Mouse (Mus musculus) heart, adult 2 months (tissue): Measurements from ENCODE around the gene Gpr62. TPM values are rescaled to one million over a fixed set of nuclear protein-coding genes. Genes with fewer than 3 reads are reported as not detected.

ENCODE experiments used
- DNase-seq, 2 experiments: peaks; one replicate each; pipeline ENCODE4 v3.0.0; 2021
- H3K27ac ChIP-seq: fragments of 200-600 bp; 2 replicates; pipeline ENCODE4 v1.8.1; 2022
- H3K27me3 ChIP-seq: fragments of 200-500 bp; 2 replicates; pipeline ENCODE4 v1.6.1; 2012; ENCODE audit warnings: mild to moderate bottlenecking, low read length, inconsistent platforms, mixed read lengths; ENCODE audit not compliant: control insufficient read depth, insufficient read depth
- H3K36me3 ChIP-seq: fragments of 200-500 bp; 2 replicates; pipeline ENCODE4 v1.6.1; 2012; ENCODE audit warnings: low read length, inconsistent platforms; ENCODE audit not compliant: control insufficient read depth, insufficient read depth
- H3K4me1 ChIP-seq: fragments of 200-500 bp; 2 replicates; pipeline ENCODE4 v1.6.1; 2011; ENCODE audit warnings: low read length; ENCODE audit not compliant: control insufficient read depth, insufficient read depth
- H3K4me3 ChIP-seq: fragments of 200-600 bp; 2 replicates; pipeline ENCODE4 v1.8.1; 2022
- H3K79me2 ChIP-seq: fragments of 200-500 bp; replicated peaks from 2 replicates; pipeline ENCODE4 v1.6.1; 2012; ENCODE audit warnings: mild to moderate bottlenecking, inconsistent platforms, low read length, moderate library complexity, mixed read lengths; ENCODE audit not compliant: control insufficient read depth, insufficient read depth
- H3K9ac ChIP-seq: fragments of 200-500 bp; 2 replicates; pipeline ENCODE4 v1.6.1; 2012; ENCODE audit warnings: low read depth, mild to moderate bottlenecking, control low read depth, inconsistent platforms, low read length, mixed read lengths
- CTCF ChIP-seq: fragments of 200-600 bp; IDR thresholded peaks from 2 replicates; pipeline ENCODE4 v1.8.1; 2022; ENCODE audit warnings: antibody characterized with exemption, mild to moderate bottlenecking, moderate library complexity
- EP300 ChIP-seq: fragments of 200-500 bp; IDR thresholded peaks from 2 replicates; pipeline ENCODE4 v1.6.1; 2011; ENCODE audit warnings: low read depth, low read length, control low read depth; ENCODE audit not compliant: insufficient read depth
- POLR2A ChIP-seq: fragments of 200-500 bp; IDR thresholded peaks from 2 replicates; pipeline ENCODE4 v1.6.1; 2011; ENCODE audit warnings: mild to moderate bottlenecking, low read depth, low read length, control low read depth; ENCODE audit not compliant: insufficient read depth
- WGBS: fragments of 180-500 bp; shearing (Covaris S2); methylation state at CpG from one replicate; pipeline ENCODE4 v1.1.7; 2018; 5-methylcytosine and 5-hydroxymethylcytosine counted together
- intact Hi-C: fragments of 180-260 bp; cut with DNase I; formaldehyde crosslinking; loops from one replicate; pipeline ENCODE4 v1.15.1; 2025
- polyA plus RNA-seq: library from polyadenylated mRNA; depleted of rRNA; stranded (reverse); fragments of >200 nt; gene quantifications from 2 replicates; pipeline ENCODE4 v1.2.3, GENCODE M21; 2012
- total RNA-seq, 2 experiments: library from RNA; stranded (reverse); gene quantifications; 2 replicates each; pipeline ENCODE4 v1.2.3; 2021

The Gpr62 gene
- total and polyA plus RNA-seq, 3 experiments = not detected

GRCm38 (mm10) chr9:106469317-106469716 is 3.6 kb upstream of the Gpr62 start:
- intact Hi-C loops = no loop called here
- H3K4me1 ChIP-seq = peaks cover 5% of the 10 kb centered on the region
- no peak overlapping the region for H3K4me3 ChIP-seq
- no peak for TF ChIP-seq POLR2A
- 0 out of 2 replicates have a peak, but pooled peaks have one; percentile 15 for TF ChIP-seq CTCF
- no peak for TF ChIP-seq EP300
- no peak overlapping the region for H3K27ac ChIP-seq
- no peaks in the 10 kb centered on the region for H3K79me2 ChIP-seq
- no peak for DNase-seq
- no peaks in the 10 kb centered on the region for H3K27me3 ChIP-seq
- 52% methylated on average over 6 of the region's 6 CpGs for WGBS
- H3K9ac ChIP-seq = no peak overlapping the region
- H3K36me3 ChIP-seq = no peaks in the 10 kb centered on the region

GRCm38 (mm10) chr9:106467746-106468145 is 2.0 kb upstream of the Gpr62 start:
- Histone ChIP-seq H3K79me2 (no peaks in the 10 kb centered on the region), H3K36me3 (no peaks in the 10 kb centered on the region), H3K27me3 (no peaks in the 10 kb centered on the region), H3K27ac (no peak overlapping the region), H3K4me3 (no peak overlapping the region), H3K4me1 (peaks cover 4% of the 10 kb centered on the region; the same call in 1 of the 2 replicates), H3K9ac (no peak overlapping the region)
- no peak for DNase-seq
- TF ChIP-seq POLR2A (no peak), EP300 (no peak), CTCF (no peak)
- intact Hi-C loops = no loop called here
- WGBS = 93% methylated on average over 7 of the region's 7 CpGs

- 80% methylated on average over 6 of the region's 6 CpGs for WGBS
- no peak for DNase-seq
- H3K4me3 ChIP-seq = no peak overlapping the region
- no peaks in the 10 kb centered on the region for H3K79me2 ChIP-seq
- H3K27me3 ChIP-seq = no peaks in the 10 kb centered on the region
- no peak overlapping the region for H3K9ac ChIP-seq
- no peak for TF ChIP-seq EP300
- TF ChIP-seq POLR2A = no peak
- TF ChIP-seq CTCF = no peak
- no peak overlapping the region for H3K27ac ChIP-seq
- no peaks in the 10 kb centered on the region for H3K36me3 ChIP-seq
- intact Hi-C loops = no loop called here
- H3K4me1 ChIP-seq = no peaks in the 10 kb centered on the region; the same call in 1 of the 2 replicates
Observed at GRCm38 (mm10) chr9:106466721-106467120, 983 bp upstream of the Gpr62 start.

DNA sequence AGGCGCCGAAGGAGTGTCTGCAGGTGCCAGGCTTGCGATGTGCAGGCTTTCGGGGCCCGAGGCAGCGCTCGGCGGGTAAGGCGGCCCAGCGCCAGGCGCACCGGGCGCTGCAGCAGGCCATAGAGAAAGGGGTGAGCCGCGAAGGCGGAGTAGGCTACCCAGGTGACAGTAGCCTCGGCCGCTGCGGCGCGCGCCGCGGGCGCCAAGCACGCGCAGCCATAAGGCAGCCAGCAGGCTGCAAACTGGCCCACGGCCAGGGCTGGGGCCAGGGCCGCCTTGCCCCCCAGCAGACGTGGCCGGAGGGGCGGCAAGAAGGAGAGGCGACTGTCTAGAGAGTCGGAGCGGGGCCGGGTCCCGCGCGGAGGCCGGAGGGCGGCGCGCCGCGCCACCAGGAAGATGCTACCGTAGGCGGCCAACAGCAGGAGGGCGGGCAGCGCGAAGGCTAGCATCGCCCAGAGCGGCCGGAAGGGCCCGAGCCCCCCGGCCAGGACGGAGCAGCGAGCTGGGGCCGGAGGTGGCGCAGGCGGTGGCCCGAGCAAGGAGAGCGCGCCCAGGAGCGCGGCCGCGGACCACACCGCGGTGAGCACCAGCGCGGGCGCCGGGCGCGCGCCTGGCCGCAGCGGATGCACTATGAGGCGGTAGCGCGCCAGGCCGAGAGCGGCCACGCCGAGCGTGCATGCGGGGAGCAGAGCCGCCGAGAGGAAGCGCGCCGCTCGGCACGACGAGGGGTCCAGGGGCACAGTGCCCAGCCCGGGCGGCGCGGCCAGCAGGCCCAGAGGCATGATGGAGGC is 792 bp downstream of the Gpr62 start:
- Histone ChIP-seq H3K36me3 (no peaks in the 10 kb centered on the region), H3K4me1 (no peaks in the 10 kb centered on the region), H3K9ac (peak overlapping the region; percentile 70), H3K27me3 (no peaks in the 10 kb centered on the region), H3K79me2 (0 out of 2 replicates have a peak, but pooled peaks cover under 1% of the 10 kb centered on the region), H3K27ac (peak overlapping the region; percentile 49), H3K4me3 (peak overlapping the region; percentile 61)
- TF ChIP-seq EP300 = no peak
- no peak for TF ChIP-seq POLR2A
- no peak for TF ChIP-seq CTCF
- WGBS = 4% methylated on average over 99 of the region's 99 CpGs
- DNase-seq = peak; percentile 75 to 78
- intact Hi-C loops = no loop called here

DNA sequence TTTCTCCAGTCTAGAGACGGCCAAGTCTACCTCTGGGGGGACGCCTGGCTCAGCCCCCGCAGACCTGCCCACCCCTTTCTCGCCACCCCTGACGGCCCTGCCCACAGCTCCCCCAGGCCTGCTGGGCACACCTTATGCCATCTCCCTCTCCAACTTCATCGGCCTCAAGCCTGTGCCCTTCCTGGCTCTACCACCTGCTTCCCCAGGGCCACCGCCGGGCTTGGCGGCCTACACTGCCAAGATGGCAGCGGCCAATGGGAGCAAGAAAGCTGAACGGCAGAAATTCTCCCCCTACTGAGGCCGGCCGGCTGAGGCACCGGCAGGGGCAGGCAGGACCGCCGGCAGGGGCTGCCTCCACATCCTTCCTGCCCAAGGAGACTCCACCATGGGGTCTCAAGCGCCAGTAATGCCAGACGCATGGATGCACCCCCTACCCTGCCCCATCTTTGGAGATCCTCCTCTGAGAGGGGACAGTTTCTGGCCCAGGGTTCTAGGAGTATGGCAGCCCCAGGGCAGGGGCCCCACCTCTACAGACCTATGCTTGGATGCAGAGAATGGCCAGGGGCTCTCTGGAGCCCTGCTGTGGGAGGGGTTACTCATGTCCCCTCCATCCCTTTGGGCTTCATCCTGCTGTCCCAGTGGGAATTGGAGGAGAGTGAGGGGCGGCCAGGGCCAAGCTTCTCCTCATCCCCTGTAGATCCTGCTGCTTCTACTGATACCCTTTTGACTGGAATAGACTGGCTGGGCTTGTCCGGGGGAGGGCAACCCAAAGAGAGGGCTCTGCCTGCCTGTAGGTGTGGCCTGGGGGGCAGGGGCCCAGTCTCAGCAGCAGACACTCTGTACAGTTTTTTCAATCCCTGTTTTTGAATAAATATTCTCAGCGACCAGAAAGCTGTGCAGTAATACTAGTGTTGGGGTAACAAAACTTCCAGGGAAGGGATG is 2.3 kb downstream of the Gpr62 start:
- TF ChIP-seq EP300 (no peak), POLR2A (no peak), CTCF (no peak)
- 91% methylated on average over 21 of the region's 21 CpGs for WGBS
- DNase-seq = no peak
- no peak overlapping the region for H3K4me3 ChIP-seq
- no peaks in the 10 kb centered on the region for H3K36me3 ChIP-seq
- no peak overlapping the region for H3K27ac ChIP-seq
- H3K27me3 ChIP-seq = no peaks in the 10 kb centered on the region
- intact Hi-C loops = no loop called here
- H3K9ac ChIP-seq = no peak overlapping the region
- 0 out of 2 replicates have a peak, but pooled peaks cover 2% of the 10 kb centered on the region for H3K79me2 ChIP-seq
- H3K4me1 ChIP-seq = peaks cover under 1% of the 10 kb centered on the region; the same call in 1 of the 2 replicates
